11 mouse cellular contexts compared by ENCODE assay signal in genomic region chr16:39062596-39062995, GRCm38 (mm10).
DNase-seq lines count a peak whose midpoint lies in the region; ATAC-seq and TF ChIP-seq lines count a peak whose summit lies in the region.
"Had no signal": no experiment of that assay in that cellular context is flagged by ENCODE, and none has a peak within 500 bp of the region (broad histone marks: within the 10 kb centered on the region; RNA-seq: fewer than 3 reads in every experiment).

No protein-coding gene starts in this region.

- no peak overlapping the region for H3K27ac ChIP-seq in MEL (ENCODE audit: control insufficient read depth, low read depth, low read length)
- H3K27ac ChIP-seq: hindbrain, embryonic 15.5 days; limb, embryonic 15.5 days; neural tube, embryonic 15.5 days had no signal

- no peak for TF ChIP-seq EP300 in MEL (IDR thresholded peaks at IDR 0.05; ENCODE audit: low read depth in 1 of 2, low read length in 2 of 2)

- peak in 1 of 3 experiments; percentile 37; a peak in 2 of 6 replicates for TF ChIP-seq CTCF in MEL (IDR thresholded peaks at IDR 0.05 in 2 of 3, conservative IDR thresholded peaks at IDR 0.05 in 1 of 3; ENCODE audit: control insufficient read depth in 1 of 3, insufficient read depth in 1 of 3, low read depth in 2 of 3, low read length in 3 of 3, poor library complexity in 1 of 3, severe bottlenecking in 1 of 3)

- 31% methylated on average over 5 of the region's 5 CpGs for WGBS in large intestine, adult 2 months

- intact Hi-C loops in left cerebral cortex, postnatal 14 days (cut with DNase I): no loop called here
- intact Hi-C loops in left cerebral cortex, postnatal 36 days (cut with DNase I): no loop called here

- TF ChIP-seq POLR2A in MEL (IDR thresholded peaks at IDR 0.05; ENCODE audit: control insufficient read depth in 1 of 2, insufficient read depth in 1 of 2, low read depth in 1 of 2, low read length in 2 of 2, poor library complexity in 1 of 2): no peak

- H3K4me3 ChIP-seq in MEL (ENCODE audit: control insufficient read depth in 1 of 2, insufficient read depth in 1 of 2, low read depth in 2 of 2, low read length in 2 of 2): no peak overlapping the region
- H3K4me3 ChIP-seq: hindbrain, embryonic 15.5 days; limb, embryonic 15.5 days; neural tube, embryonic 15.5 days had no signal

- H3K4me1 ChIP-seq in MEL (ENCODE audit: control insufficient read depth in 1 of 2, insufficient read depth in 2 of 2, low read length in 2 of 2): no peaks in the 10 kb centered on the region
- H3K4me1 ChIP-seq: hindbrain, embryonic 15.5 days; limb, embryonic 15.5 days had no signal

- no peaks in the 10 kb centered on the region for H3K9me3 ChIP-seq in MEL (replicated peaks; ENCODE audit: insufficient read depth, low read length)
- H3K9me3 ChIP-seq: hindbrain, embryonic 15.5 days; limb, embryonic 15.5 days; neural tube, embryonic 15.5 days had no signal

- H3K9ac ChIP-seq in MEL (ENCODE audit: control insufficient read depth, low read depth, low read length, poor library complexity, severe bottlenecking): no peak overlapping the region
- H3K9ac ChIP-seq: hindbrain, embryonic 15.5 days; limb, embryonic 15.5 days; neural tube, embryonic 15.5 days had no signal

- DNase-seq in cerebellum, adult 9-10 months: peak; percentile 28
- DNase-seq in cerebellum, adult 11 months: no peak
- DNase-seq in left cerebral cortex, postnatal 14 days (ENCODE audit: low spot score in 2 of 2): peak; percentile 26 to 47
- DNase-seq in left cerebral cortex, postnatal 36 days (ENCODE audit: low spot score in 2 of 2): no peak
- peak; percentile 16 for DNase-seq in MEL (ENCODE audit: low read depth, low spot score)
- peak; percentile 14 for DNase-seq in large intestine, adult 2 months (ENCODE audit: low read depth, low spot score)
- no peak for DNase-seq in gastrocnemius, adult 18-20 months (ENCODE audit: low spot score)

- TF ChIP-seq RAD21 in MEL (IDR thresholded peaks at IDR 0.05; ENCODE audit: low read depth, low read length): no peak; the same call in 1 of the 2 replicates

- no peak for ATAC-seq in activated CD4-positive, CD25-positive, alpha-beta regulatory T cell, adult 4 months

- H3K27me3 ChIP-seq in MEL (ENCODE audit: control insufficient read depth in 1 of 2, insufficient read depth in 2 of 2, low read length in 2 of 2): no peaks in the 10 kb centered on the region
- H3K27me3 ChIP-seq: hindbrain, embryonic 15.5 days; limb, embryonic 15.5 days; neural tube, embryonic 15.5 days had no signal

- H3K79me2 ChIP-seq in MEL (ENCODE audit: control insufficient read depth, insufficient read depth, low read length, poor library complexity): no peaks in the 10 kb centered on the region

- no peaks in the 10 kb centered on the region for H3K36me3 ChIP-seq in MEL (ENCODE audit: control insufficient read depth in 1 of 2, insufficient read depth in 2 of 2, low read length in 2 of 2)
- H3K36me3 ChIP-seq: hindbrain, embryonic 15.5 days; limb, embryonic 15.5 days; neural tube, embryonic 15.5 days had no signal

TF ChIP-seq in MEL, 35 proteins besides CTCF, POLR2A, EP300 and RAD21:
- TF ChIP-seq MAX (IDR thresholded peaks at IDR 0.05; ENCODE audit: low read length) (no peak), ZNF384 (IDR thresholded peaks at IDR 0.05; ENCODE audit: low read depth, low read length) (no peak), POLR2AphosphoS2 (IDR thresholded peaks at IDR 0.05; ENCODE audit: low read length) (no peak), TCF12 (IDR thresholded peaks at IDR 0.05; ENCODE audit: low read depth, low read length) (no peak), CHD2 (IDR thresholded peaks at IDR 0.05; ENCODE audit: low read length) (no peak), SMC3 (IDR thresholded peaks at IDR 0.05; ENCODE audit: low read depth, low read length) (no peak), MAFK (IDR thresholded peaks at IDR 0.05; ENCODE audit: borderline replicate concordance, low read depth, low read length) (no peak), ZKSCAN1 (IDR thresholded peaks at IDR 0.05; ENCODE audit: low read depth, low read length) (no peak)

Comparison
In these comparisons a context has a peak if more than half of its experiments do, and no peak if none do; other contexts are left out.
1. DNase-seq: peak in cerebellum, adult 9-10 months (single experiment), left cerebral cortex, postnatal 14 days (2 of 2), MEL (single experiment) and large intestine, adult 2 months (single experiment); none in cerebellum, adult 11 months (single experiment), left cerebral cortex, postnatal 36 days (0 of 2) and gastrocnemius, adult 18-20 months (single experiment).